Mouse (Mus musculus) midbrain, embryonic 10.5 days (tissue): ENCODE data around the gene Rbm20. TPM values are rescaled to one million over a fixed set of nuclear protein-coding genes. Genes with fewer than 3 reads are reported as not detected.

Source experiments
- DNase-seq: peaks from one replicate; pipeline ENCODE4 v3.0.0-alpha.2; 2017; ENCODE audit warnings: low spot score
- H3K27ac ChIP-seq: fragments of 300-500 bp; sonication (generic); replicated peaks from 2 replicates; pipeline ENCODE4 v1.5.1; 2016; ENCODE audit warnings: mild to moderate bottlenecking
- H3K27me3 ChIP-seq: fragments of 300-500 bp; sonication (generic); 2 replicates; pipeline ENCODE4 v1.6.1; 2016; ENCODE audit warnings: low read depth, mild to moderate bottlenecking; ENCODE audit not compliant: poor library complexity, severe bottlenecking
- H3K36me3 ChIP-seq: fragments of 300-500 bp; sonication (generic); 2 replicates; pipeline ENCODE4 v1.6.1; 2016; ENCODE audit warnings: mild to moderate bottlenecking, moderate library complexity
- H3K4me1 ChIP-seq: fragments of 300-500 bp; sonication (generic); 2 replicates; pipeline ENCODE4 v1.6.1; 2016
- H3K4me3 ChIP-seq: fragments of 300-500 bp; sonication (generic); 2 replicates; pipeline ENCODE4 v1.5.1; 2016; ENCODE audit warnings: mild to moderate bottlenecking, moderate library complexity
- H3K9me3 ChIP-seq: fragments of 300-500 bp; sonication (generic); replicated peaks from 2 replicates; pipeline ENCODE4 v1.6.1; 2016; ENCODE audit warnings: mild to moderate bottlenecking
- WGBS: fragments of 180-500 bp; shearing (Covaris S2); methylation state at CpG from one replicate; pipeline ENCODE4 v1.1.7; 2016; 5-methylcytosine and 5-hydroxymethylcytosine counted together
- polyA plus RNA-seq: library from polyadenylated mRNA; unstranded; fragments of >200 nt; fragmentation: Nextera tagmentation; extraction: Ambion mirVana; gene quantifications from 2 replicates; pipeline ENCODE4 v1.2.1, GENCODE M21; 2016

Rbm20 gene
- polyA plus RNA-seq, 1 experiment from 2014 or later, result 0.75 TPM

GRCm38 (mm10) chr19:53751420-53752185, 74.5 kb downstream of the Rbm20 start:
- DNase-seq, result no peak
- H3K9me3 ChIP-seq, result no peaks in the 10 kb centered on the region; the same call in 1 of the 2 replicates

GRCm38 (mm10) chr19:53752993-53753392, 75.9 kb downstream of the Rbm20 start:
- H3K36me3 ChIP-seq, result no peaks in the 10 kb centered on the region
- no peaks in the 10 kb centered on the region for H3K27me3 ChIP-seq
- DNase-seq, result no peak
- 56% methylated on average over 7 of the region's 7 CpGs for WGBS
- no peak overlapping the region for H3K4me3 ChIP-seq
- H3K27ac ChIP-seq, result no peak overlapping the region
- H3K4me1 ChIP-seq, result peaks cover 5% of the 10 kb centered on the region; the same call in 1 of the 2 replicates
- no peaks in the 10 kb centered on the region; the same call in 1 of the 2 replicates for H3K9me3 ChIP-seq

More at GRCm38 (mm10) chr19:53751420-53752185, 74.5 kb downstream of the Rbm20 start:
- Histone ChIP-seq H3K27ac (no peak overlapping the region), H3K36me3 (no peaks in the 10 kb centered on the region), H3K4me3 (no peak overlapping the region), H3K4me1 (peaks cover 5% of the 10 kb centered on the region; the same call in 1 of the 2 replicates), H3K27me3 (no peaks in the 10 kb centered on the region)
- 80% methylated on average over 22 of the region's 22 CpGs for WGBS

GRCm38 (mm10) chr19:53754421-53754830, 77.3 kb downstream of the Rbm20 start:
- Histone ChIP-seq H3K27me3 (no peaks in the 10 kb centered on the region), H3K27ac (no peak overlapping the region), H3K4me3 (no peak overlapping the region), H3K9me3 (no peaks in the 10 kb centered on the region; the same call in 1 of the 2 replicates), H3K4me1 (peaks cover 5% of the 10 kb centered on the region; the same call in 1 of the 2 replicates), H3K36me3 (no peaks in the 10 kb centered on the region)
- no peak for DNase-seq
- 83% methylated on average over 7 of the region's 7 CpGs for WGBS

GRCm38 (mm10) chr19:53755346-53755745, 78.2 kb downstream of the Rbm20 start:
- Histone ChIP-seq H3K4me1 (peaks cover 5% of the 10 kb centered on the region; the same call in 1 of the 2 replicates), H3K36me3 (no peaks in the 10 kb centered on the region), H3K9me3 (no peaks in the 10 kb centered on the region; the same call in 1 of the 2 replicates), H3K27me3 (no peaks in the 10 kb centered on the region), H3K27ac (no peak overlapping the region), H3K4me3 (no peak overlapping the region)
- 80% methylated on average over 5 of the region's 5 CpGs for WGBS
- DNase-seq, result no peak

- Histone ChIP-seq H3K9me3 (no peaks in the 10 kb centered on the region; the same call in 1 of the 2 replicates), H3K27ac (no peak overlapping the region), H3K4me3 (no peak overlapping the region), H3K4me1 (peaks cover 5% of the 10 kb centered on the region; the same call in 1 of the 2 replicates), H3K27me3 (no peaks in the 10 kb centered on the region), H3K36me3 (no peaks in the 10 kb centered on the region)
- 90% methylated on average over 17 of the region's 17 CpGs for WGBS
- no peak for DNase-seq
Observed at GRCm38 (mm10) chr19:53757432-53758109, 80.5 kb downstream of the Rbm20 start.

GRCm38 (mm10) chr19:53758881-53759418, 81.8 kb downstream of the Rbm20 start:
- no peak for DNase-seq
- H3K27ac ChIP-seq, result no peak overlapping the region
- 79% methylated on average over 2 of the region's 2 CpGs for WGBS

GRCm38 (mm10) chr19:53760125-53761101, 83.3 kb downstream of the Rbm20 start:
- H3K4me1 ChIP-seq, result no peaks in the 10 kb centered on the region
- H3K27ac ChIP-seq, result no peak overlapping the region
- no peak for DNase-seq
- no peak overlapping the region for H3K4me3 ChIP-seq
- 84% methylated on average over 17 of the region's 17 CpGs for WGBS
- no peaks in the 10 kb centered on the region for H3K36me3 ChIP-seq
- H3K27me3 ChIP-seq, result no peaks in the 10 kb centered on the region
- no peaks in the 10 kb centered on the region; the same call in 1 of the 2 replicates for H3K9me3 ChIP-seq

More at GRCm38 (mm10) chr19:53758881-53759418, 81.8 kb downstream of the Rbm20 start:
- Histone ChIP-seq H3K27me3 (no peaks in the 10 kb centered on the region), H3K4me3 (no peak overlapping the region), H3K9me3 (no peaks in the 10 kb centered on the region; the same call in 1 of the 2 replicates), H3K4me1 (peaks cover 5% of the 10 kb centered on the region; the same call in 1 of the 2 replicates), H3K36me3 (no peaks in the 10 kb centered on the region)

- Histone ChIP-seq H3K27me3 (0 out of 2 replicates have a peak, but pooled peaks cover 2% of the 10 kb centered on the region), H3K9me3 (no peaks in the 10 kb centered on the region; the same call in 1 of the 2 replicates), H3K4me1 (no peaks in the 10 kb centered on the region), H3K4me3 (no peak overlapping the region), H3K36me3 (no peaks in the 10 kb centered on the region), H3K27ac (no peak overlapping the region)
- no peak for DNase-seq
- 81% methylated on average over 8 of the region's 8 CpGs for WGBS
Observed at GRCm38 (mm10) chr19:53762749-53763438, 85.8 kb downstream of the Rbm20 start.

GRCm38 (mm10) chr19:53764688-53765478, 87.8 kb downstream of the Rbm20 start:
- 83% methylated on average over 7 of the region's 7 CpGs for WGBS

GRCm38 (mm10) chr19:53768478-53768877, 91.4 kb downstream of the Rbm20 start:
- 36% methylated on average over 3 of the region's 3 CpGs for WGBS
- peaks cover 42% of the 10 kb centered on the region for H3K27me3 ChIP-seq
- H3K4me3 ChIP-seq, result no peak overlapping the region
- no peaks in the 10 kb centered on the region; the same call in 1 of the 2 replicates for H3K9me3 ChIP-seq
- no peak overlapping the region for H3K27ac ChIP-seq
- DNase-seq, result no peak
- H3K4me1 ChIP-seq, result no peaks in the 10 kb centered on the region
- H3K36me3 ChIP-seq, result no peaks in the 10 kb centered on the region

More at GRCm38 (mm10) chr19:53764688-53765478, 87.8 kb downstream of the Rbm20 start:
- no peak overlapping the region for H3K4me3 ChIP-seq
- 0 out of 2 replicates have a peak, but pooled peaks cover 9% of the 10 kb centered on the region for H3K27me3 ChIP-seq
- H3K27ac ChIP-seq, result no peak overlapping the region
- no peaks in the 10 kb centered on the region for H3K36me3 ChIP-seq
- no peaks in the 10 kb centered on the region for H3K4me1 ChIP-seq
- DNase-seq, result no peak
- no peaks in the 10 kb centered on the region; the same call in 1 of the 2 replicates for H3K9me3 ChIP-seq
